Mouse (Mus musculus) right cerebral cortex, adult 18-20 months (tissue): Measurements from ENCODE around the gene Cenpb.
"Not testable (repeated sequence)": the region's sequence is repeated elsewhere in the genome, so short reads cannot be mapped to it uniquely, and the experiment has no call there.

Experiments used
- DNase-seq: peaks from one replicate; pipeline ENCODE4 v3.0.0; 2022; ENCODE audit warnings: mixed read lengths

The Cenpb gene

DNA sequence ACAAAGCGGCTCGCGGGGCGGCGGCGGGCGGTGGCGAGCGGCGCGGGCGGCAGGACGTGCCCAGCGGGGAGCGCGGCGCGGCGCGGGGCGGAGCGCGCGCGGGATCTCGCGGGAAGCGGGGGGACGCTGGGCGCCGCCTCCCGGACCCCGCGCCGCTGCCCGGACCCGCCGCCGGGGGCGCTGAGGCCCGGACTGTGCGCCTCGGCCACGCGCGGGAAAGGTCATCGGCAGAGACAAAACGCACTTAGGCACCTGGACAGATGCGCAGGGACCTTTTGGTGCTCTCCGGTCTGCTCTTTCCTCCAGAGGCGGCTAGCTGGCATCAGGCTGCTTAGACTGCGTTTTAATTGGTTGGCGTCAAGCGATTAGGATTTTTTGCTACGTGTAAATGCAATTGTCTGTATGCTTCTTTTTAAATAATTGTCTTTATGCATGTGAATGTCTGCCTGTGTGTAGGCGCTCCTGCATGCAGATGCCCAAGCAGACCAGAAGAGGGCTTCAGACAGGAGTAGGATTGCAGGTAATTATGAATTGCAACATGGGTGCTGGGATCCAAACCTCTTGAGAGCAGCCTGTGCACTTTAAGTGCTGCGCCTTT lies at the start of gene Cenpb:
TSS of gene Cenpb (minus strand) at position 78 of the 598 bp plus-strand sequence.
- peak; percentile 86 for DNase-seq

DNA sequence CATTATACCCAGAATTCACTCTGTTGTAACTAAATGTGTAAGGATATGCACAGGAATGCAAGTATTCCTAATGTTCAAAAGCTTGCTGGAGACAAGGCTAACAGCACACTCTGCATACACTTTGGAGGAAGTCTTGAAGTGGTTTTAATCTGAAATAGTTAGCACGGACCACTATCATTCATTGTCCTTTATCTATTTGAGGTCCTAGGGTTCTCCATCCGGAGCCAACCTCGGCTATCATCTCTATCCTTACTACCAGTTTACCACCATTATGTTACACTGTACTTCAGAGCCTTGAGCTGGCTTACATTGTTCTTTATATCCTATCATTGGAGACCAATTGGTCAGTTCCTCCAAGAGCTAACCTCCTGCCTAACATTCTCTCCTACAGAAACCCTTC lies 47.4 kb upstream of the Cenpb start:
- no peak for DNase-seq

DNA sequence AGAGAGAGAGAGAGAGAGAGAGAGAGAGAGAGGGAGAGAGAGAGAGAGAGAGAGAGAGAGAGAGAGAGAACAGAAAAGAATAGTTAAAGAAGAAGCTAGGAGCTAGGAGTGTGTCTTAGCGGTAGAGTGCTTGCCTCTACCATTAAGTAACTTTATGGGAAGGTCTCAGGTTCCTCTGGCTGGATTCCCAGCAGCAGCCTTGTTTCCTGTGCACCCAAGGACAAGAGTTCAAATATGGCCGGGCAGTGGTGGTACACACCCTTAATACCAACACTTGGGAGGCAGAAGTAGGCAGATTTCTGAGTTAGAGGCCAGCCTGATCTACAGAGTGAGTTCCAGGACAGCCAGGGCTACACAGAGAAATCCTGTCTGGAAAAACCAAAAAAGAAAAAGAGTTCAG lies 46.8 kb upstream of the Cenpb start:
- DNase-seq: not testable (repeated sequence)

DNA sequence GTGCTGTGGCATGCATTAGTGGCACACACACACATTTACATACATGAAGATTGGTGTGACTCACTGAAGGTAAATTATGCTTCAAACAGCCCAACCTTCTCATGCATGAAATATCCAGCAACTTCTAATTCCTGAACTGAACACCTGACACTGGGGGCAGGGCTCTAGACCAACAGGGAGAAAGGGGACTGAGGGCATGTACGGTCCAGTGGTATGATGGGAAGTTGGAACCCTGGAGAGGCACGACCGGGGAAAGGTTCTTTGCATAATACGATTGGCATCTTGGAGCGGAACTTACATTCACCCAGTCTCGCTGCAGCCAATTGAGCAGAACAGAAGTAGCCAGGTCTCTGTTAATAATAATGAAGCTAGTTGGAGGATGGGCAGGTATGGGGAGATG lies 45.3 kb upstream of the Cenpb start:
- DNase-seq: no peak

DNA sequence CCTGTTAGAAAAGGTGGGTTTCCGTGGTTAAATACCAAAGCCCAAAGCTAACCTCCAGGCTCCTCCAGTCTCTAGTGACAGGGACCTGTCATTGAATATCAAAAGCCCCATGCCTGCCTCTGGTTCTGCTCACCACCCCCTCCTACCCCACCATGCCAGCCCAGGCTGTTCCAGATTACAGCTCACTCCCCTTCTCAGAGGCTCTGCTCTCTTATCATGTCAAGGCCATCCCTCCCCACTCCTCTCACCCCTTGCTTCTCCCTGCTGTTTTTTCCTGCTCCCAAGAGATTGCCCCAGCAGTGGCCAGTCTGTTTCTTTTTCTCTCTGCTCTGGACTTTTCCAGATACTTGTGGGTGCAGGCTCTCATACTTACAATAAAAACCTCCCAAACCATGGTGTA lies 43.7 kb upstream of the Cenpb start:
- no peak for DNase-seq

DNA sequence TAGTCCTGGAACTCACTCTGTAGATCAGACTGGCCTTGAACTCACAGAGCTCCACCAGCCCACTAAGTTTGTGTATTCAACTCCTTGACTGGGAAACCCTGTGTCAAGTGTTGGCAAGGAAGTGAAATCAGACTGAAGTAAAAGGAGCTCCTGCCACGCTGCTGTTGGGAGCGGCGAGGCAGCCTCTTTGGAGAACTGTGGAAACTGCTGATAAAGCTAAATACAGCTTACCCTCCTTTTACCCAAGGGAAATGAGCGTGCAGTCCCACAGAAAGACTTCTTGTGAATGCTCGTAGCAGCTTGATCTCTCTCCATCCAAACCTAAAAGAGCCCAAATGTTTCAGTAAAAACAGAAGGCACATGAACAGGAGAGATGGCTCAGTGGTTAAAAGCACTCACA lies 42.7 kb upstream of the Cenpb start:
- DNase-seq: no peak

DNA sequence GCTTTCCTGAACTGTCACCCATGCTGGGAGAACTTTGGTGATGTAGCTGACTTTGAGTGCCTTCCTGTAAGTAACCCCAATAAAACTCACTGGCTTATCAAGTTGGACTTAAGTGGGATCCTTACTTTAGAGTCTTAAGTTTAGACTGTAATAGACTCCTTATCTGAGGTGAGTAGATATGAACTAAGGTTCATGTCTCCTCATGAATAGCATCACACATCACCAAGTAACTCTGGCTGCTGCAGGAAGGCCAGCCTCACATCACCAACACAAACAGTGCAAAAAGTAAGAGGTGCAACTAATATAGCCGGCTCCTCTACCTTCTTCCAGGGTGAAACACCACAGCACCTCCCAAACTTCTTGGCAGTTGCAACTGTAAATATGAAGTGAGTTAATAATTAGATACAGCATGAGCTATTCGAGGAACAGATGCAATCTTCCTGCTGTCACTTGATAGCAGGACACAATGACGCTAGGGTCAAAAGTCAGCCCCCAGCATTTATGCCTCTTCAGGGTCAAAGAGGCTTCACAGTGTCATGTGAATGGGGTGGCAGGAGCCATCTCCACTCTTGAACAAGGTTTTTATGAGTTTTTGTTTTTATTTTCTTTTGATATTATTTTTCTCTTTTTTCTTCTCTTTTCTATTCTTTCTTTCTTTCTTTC lies 42.1 kb upstream of the Cenpb start:
- no peak for DNase-seq

DNA sequence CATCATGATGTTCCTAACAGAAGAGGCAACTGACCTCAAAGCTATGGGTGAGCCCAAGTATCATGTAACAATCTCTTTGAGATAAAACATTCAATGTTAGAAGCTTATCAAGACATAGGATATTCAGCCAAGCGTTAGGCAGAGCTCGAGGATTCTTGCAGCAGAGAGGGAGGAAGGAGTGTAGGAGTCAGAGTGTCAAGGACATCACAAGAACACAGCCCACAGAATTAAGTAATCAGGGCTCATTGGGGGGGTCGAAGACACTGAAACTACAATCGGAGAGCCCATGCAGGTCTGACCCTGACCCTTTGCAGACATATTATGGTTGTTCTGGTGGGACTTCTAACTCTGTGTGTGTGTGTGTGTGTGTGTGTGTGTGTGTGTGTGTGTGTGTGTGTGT lies 40.2 kb upstream of the Cenpb start:
- DNase-seq: no peak

DNA sequence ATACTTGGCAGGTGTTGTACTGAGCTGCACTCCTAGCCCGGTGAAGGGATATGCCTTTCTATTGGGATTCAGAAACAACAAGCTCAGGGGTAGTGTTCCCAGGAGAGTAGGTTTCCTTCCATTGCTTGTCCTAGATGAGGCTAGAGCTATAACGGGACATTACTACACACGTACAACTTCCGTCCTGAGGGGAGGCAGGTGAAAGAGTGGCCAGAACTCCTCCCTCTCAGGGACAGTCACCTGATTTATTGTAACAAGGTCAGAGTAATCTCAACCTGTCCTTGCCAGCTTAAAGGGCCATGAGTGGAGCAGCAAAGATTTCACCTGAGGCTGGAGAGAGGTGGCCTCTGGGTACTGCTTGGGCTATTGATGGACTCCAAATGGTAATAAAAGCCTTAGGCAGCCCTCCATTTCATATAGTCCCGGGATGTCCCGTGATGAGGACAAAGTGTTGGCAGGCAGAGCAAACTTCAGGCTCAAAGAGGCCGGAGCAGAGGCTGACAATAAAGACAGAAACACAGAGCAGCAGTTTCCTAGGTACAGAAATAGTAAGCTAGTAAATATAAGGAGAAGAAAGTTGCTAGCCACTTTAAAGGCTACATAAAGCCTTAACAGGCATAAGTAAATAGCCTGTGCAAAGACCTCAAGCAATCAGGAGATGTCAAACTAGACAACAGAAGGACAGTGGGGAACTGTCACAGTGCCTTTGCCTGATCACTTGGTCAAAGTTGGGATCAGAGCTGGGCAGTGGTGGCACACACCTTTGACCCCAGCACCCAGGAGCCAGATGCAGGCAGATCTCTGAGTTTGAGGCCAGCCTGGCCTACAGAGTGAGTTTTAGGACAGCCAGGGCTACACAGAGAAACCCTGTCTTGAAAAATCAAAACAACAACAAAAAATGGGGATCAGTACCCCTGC lies 36.3 kb upstream of the Cenpb start:
- no peak for DNase-seq

DNA sequence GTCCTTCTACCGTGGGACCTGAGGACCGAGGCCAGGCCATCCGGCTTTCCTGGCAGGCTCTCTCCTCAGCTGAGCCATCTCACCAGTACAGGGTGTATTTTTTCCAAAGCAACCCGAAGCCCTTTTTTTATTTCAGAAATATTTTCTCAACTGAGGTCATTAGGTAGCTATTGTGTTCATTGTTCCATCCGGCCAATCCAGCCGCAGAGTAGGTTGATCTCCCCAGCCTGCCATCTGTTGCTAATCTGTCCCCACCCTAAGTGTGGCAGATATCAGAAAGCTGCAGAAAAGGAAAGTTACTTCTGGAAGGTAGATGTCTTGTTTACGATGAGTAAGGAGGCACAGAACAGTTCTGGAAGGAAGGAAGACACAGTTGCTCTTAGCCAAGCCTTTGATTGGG lies 33.9 kb upstream of the Cenpb start:
- no peak for DNase-seq

DNA sequence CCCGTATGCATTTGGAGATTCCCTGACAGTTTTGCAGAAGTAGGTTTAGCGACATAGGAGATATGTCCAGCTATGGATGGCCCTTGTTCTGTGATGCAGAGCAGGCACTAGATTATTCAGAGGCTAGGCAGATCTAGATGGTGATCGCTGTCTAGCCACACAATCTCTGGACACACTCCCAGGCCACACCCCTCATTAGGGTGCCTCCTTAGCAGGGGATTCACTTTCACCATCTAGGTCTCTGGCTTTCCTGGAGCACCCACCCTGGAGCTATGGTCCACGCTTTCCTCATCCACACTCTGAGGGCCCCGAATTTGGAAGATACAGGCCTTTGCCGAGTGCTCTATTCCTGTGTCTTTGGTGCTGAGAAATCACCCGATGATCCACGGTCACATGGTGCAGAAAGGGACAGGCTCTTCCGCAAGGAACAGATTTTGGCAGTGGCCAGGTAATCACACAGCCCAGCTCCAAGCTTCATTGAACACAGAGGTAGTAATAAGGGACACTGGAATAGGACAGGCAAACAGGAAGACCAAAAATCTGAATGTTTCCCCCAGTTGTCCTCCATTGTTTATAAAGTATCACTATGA lies 31.3 kb upstream of the Cenpb start:
- no peak for DNase-seq

DNA sequence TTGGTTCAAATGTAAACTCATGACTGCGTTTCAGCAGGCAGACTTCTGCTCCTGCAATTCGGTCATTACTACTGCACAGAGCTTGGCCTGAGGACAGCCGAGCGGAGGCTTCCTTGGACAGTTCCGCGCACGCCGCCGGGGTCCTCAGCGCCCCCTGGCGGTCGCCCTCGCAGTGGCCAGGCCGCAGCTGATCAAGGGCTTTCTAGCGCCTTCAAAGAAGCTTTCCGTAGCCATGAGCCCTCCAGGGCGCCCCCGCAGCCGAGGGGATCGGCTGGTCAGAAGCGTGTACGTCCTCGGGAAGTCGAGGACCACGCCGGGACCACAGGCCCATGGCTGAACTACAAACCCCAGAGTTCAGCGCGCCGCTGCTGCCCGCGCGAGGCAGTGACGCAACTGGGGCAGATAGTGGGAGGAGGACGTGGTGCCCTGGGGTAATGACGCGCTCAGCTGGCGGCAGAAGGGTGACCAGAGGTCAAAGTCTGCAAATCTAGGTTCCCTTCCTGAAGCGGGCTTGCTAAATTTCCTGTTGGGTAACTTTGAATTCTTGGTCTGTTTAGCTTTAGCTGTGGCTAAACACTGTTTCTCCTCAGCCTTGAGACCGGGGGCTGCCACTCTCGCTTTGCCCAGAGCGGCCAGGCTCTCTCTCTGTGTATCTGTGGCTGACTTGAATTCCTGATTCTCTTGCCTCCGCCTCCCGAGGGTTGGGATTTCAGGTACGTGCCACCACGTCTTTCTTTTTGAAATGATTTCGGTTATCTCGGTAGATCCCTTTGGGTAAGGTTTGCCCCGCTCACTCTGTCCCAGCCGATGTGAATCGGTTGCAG lies 30.3 kb upstream of the Cenpb start:
- DNase-seq: peak; percentile 96

DNA sequence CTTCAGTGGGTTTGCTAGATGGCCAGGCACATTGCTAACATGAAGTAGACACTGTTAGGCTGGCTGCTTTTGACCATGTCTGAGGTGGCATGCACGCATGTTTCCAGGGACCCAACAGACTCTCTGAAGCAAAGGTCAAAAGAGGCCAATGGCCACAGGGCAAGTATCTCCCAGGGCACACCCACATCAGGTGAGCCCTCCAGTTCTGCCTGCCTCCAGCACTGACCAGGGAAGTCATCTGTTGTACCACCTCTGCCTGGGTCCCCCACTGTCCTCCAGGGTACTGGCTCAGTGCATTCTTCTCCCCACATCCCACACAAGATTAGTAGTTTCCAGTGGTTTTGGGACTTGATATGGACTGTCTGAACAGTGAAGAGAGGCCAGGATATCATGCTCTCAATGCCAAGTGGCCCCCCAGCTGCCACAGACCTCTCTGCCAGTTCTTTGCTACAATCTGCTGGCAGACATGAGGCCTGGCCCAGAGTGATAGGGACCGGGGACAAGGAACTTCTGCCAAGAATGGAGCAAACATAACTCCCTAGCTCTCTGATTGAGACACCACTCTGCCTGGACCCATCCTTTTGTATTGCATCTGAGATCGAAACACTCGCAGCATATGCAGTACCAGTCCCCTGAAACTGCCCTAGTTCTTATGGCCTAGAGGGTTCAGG lies 29.4 kb upstream of the Cenpb start:
- DNase-seq: no peak

DNA sequence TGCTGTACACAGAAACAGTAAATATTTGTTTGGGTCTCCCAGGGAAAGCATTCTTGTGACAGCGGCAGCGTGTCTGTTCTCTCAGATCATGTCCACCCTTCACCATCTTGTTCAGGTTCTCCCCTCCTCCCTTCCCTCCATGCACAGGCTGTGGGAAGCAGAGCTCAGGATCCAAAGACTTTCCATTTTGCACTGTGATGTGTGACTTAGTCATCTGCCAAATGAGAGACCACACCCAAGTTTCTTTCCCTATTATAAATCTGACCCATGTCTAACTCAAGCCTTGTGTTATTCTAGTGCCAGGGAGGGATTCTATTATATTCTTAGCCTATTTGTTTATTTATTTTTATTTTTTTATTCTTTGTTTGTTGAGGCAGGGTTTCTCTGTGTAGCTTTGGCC lies 28.5 kb upstream of the Cenpb start:
- no peak for DNase-seq

DNA sequence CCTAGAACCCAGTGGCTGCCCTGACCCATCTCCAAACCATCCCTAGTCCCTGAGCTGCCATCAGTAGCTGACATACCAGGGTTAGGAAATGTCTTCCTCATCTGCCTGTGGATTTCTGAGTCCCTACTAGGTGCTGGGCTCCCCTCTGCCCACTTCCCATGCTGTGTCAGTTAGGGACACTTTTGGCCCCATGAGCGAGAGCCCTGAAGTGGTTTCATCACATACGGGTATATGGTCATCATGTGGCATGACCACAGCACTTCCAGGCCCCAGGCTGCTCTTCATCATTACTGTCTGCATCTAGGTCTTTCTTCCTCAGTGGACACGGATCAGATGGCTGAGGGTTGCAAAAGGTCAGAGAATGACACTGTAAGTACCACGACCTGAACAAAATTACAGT lies 26.9 kb upstream of the Cenpb start, which contains the start of gene Ap5s1:
TSS of gene Ap5s1 (plus strand) at position 301 of the 400 bp plus-strand sequence.
- no peak for DNase-seq

DNA sequence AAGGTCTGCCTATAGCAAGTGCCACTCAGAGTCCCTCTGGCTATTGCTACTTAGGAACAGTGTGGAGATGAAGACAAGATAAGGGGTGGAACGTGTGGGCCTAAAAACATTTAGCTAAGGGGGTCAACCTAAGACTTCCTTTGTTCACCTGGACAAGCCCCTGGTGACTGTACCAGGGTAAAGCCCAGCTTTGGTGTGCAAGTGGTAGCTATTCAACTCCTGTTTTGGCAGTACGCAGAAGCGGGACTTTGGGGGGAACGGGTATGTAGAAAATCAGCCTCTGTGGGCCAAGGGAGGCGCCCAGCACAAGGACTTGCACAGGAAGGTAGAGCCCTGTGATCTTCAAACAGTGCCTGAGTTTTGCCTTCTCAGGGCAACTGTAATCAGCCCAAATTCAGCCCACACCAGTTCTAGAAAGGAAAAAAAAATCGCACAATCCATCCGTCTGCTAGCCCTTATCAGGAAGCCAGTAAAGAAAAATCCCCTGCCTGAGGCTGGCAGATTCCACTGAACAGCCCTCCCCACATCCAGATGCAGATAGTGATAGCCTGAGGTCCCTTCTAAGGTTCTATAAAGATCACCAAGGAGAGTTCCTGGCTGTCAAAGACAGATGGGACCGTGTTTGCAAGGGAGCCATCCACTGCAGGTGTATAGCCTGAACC lies 25.8 kb upstream of the Cenpb start:
- no peak for DNase-seq

DNA sequence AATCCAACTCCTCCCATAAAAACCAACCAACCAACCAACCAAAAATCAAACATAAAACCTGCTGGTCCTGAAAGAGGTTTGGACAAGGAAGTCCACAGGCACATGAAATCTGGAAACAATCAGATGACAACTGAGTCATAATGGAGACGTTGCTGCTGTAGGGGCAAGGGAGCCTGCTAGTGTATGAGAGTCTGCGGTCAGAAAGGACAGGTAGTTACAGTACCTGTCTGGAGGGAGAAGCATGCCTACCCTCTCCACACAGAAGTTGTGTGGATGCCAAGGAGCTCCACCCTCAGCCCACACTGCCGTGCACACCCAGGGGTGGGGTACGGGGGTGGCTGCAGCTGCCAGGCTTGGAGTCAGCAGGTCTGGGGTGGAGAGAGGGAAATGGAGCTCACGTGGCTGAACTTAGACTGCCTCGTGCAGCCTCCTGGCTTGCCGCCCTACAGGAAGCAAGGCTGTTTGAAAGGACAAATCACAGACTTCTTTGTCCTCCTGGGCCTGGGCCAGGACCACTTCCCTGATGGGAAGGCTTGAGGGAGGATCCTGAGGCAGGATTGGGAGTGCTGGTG lies 24.6 kb upstream of the Cenpb start:
- peak; percentile 88 for DNase-seq

DNA sequence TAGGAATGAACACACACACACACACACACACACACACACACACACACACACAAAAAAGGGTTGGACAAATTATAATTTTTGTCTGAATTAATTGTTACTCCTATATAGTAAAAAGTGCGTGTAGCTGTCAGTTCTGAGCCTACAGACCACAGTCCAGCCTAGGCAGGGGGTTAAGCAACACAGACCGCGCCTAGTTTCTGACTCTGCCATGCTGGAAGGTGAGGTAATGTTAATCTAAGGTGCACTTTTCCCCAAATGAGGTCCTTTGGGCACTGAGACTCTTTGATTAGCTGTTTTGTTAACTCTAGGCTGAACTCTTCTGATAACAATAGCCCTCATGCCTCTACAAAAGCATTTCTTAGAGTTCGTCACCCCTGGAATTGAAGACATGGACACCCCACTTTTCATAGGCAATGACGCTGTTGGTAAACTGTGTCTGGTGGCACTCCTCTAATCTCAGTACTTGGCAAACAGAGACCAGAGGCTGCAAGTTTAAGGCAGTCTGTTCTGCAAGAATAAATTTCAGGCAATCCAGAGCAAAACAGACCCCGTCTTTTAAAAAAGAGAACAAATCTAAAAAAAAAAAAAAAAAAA lies 24.0 kb upstream of the Cenpb start:
- no peak for DNase-seq

DNA sequence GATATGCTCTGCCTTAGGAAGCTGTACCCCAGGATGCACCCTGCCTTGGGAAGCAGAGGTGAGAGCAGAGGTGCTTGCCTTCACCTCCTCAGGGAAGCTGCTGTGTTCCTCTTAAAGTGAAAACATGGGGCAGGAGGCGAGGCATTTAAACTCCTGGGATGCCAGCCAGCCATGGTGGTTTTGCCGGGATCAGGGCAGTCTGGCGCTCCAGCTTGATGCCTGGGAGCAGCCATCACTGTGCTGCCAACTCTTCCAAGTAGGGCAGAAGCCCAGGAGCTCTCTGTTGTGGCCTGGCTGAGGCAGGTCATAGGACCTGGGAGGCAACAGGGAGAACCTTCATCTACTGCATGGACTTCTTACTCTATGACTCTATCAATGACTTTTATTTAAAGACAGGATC lies 21.4 kb upstream of the Cenpb start:
- DNase-seq: no peak

DNA sequence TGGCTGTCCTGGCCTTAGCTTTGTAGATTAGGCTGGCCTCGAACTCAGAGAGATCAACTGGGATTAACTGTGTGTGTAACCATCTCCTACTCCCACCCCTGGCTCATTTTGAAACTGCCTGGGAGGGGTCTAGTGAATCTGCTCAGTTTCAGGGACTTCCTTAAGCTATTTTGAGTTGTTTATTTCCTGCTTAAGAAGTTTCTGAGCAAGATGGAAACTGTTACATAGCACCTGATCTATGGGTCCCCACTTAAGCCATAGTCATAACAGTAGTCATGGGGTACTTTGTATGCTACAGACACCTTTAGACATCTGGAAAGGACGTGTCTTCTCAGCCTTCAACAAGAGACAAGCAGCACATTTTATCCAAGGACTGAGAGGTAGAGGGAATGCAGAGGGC lies 20.8 kb upstream of the Cenpb start:
- DNase-seq: no peak
